Mouse (Mus musculus) layer of hippocampus, postnatal 25 days (tissue): ENCODE measurements around the gene Ppp6r2. TPM values are rescaled to one million over a fixed set of nuclear protein-coding genes. Genes with fewer than 3 reads are reported as not detected.

Experiments used
- microRNA-seq, 2 experiments: library from miRNA; unstranded; fragments of <30 nt; microRNA quantifications; one replicate each; pipeline ENCODE4 v1.2.0; 2021
- total RNA-seq, 2 experiments: library from RNA; stranded (reverse); gene quantifications; 2 replicates each; pipeline ENCODE4 v1.2.3; 2021

Ppp6r2 gene
- total RNA-seq, 2 experiments from 2014 or later: 164 to 166 TPM

Small RNAs within 50 kb of the gene (microRNA-seq; reads per million reads assigned to microRNA genes)
- 4.6 to 5.0 reads per million in 2 experiments for gene Mir6958
- gene Mir6959: 7.0 to 7.2 reads per million in 2 experiments
- 0 to 1.8 reads per million in 2 experiments for gene Mir7118

Other genes with a start within 250 kb of the Ppp6r2 start
- gene Mlc1, start 232.5 kb upstream of the Ppp6r2 start, total RNA-seq: 100 to 1,000 TPM; 115 to 130 TPM
- not detected for gene Mov10l1, start 228.6 kb upstream of the Ppp6r2 start, total RNA-seq
- 100 to 1,000 TPM; 161 to 170 TPM for gene Panx2, start 151.8 kb upstream of the Ppp6r2 start, total RNA-seq
- gene Trabd, start 136.4 kb upstream of the Ppp6r2 start, total RNA-seq: 10 to 100 TPM; 20.5 to 21.2 TPM
- gene Selenoo, start 122.5 kb upstream of the Ppp6r2 start, total RNA-seq: 10 to 100 TPM; 19.7 to 22.5 TPM
- gene Tubgcp6, start 88.4 kb upstream of the Ppp6r2 start, total RNA-seq: 10 to 100 TPM; 29.0 to 29.9 TPM
- 10 to 100 TPM; 12.5 to 16.5 TPM for gene Hdac10, start 82.9 kb upstream of the Ppp6r2 start, total RNA-seq
- 1 to 10 TPM; 2.7 to 5.1 TPM for gene Mapk12, start 70.8 kb upstream of the Ppp6r2 start, total RNA-seq
- 10 to 100 TPM; 20.3 to 24.8 TPM for gene Mapk11, start 61.9 kb upstream of the Ppp6r2 start, total RNA-seq
- gene Plxnb2, start 30.8 kb upstream of the Ppp6r2 start, total RNA-seq: 10 to 100 TPM; 50.0 to 56.5 TPM
- gene Dennd6b, start 15.1 kb upstream of the Ppp6r2 start, total RNA-seq: 10 to 100 TPM; 33.3 to 42.0 TPM
- gene Sbf1, start 103.8 kb downstream of the Ppp6r2 start, total RNA-seq: 100 to 1,000 TPM; 317 to 364 TPM
- gene Adm2, start 111.2 kb downstream of the Ppp6r2 start, total RNA-seq: not detected
- gene Miox, start 122.8 kb downstream of the Ppp6r2 start, total RNA-seq: not detected
- 10 to 100 TPM; 15.2 to 20.8 TPM for gene Lmf2, start 144.1 kb downstream of the Ppp6r2 start, total RNA-seq
- gene Ncaph2, start 144.2 kb downstream of the Ppp6r2 start, total RNA-seq: 10 to 100 TPM; 84.1 to 95.0 TPM
- gene Sco2, start 162.3 kb downstream of the Ppp6r2 start, total RNA-seq: 10 to 100 TPM; 34.1 to 36.7 TPM
- gene Tymp, start 165.5 kb downstream of the Ppp6r2 start, total RNA-seq: 1 to 10 TPM; 1.5 to 1.8 TPM
- gene Odf3b, start 167.7 kb downstream of the Ppp6r2 start, total RNA-seq: 1 to 10 TPM; 1.6 to 3.2 TPM
- gene Klhdc7b, start 173.4 kb downstream of the Ppp6r2 start, total RNA-seq: under 1 TPM; 0.30 to 0.38 TPM
- gene Syce3, start 198.9 kb downstream of the Ppp6r2 start, total RNA-seq: not detected
- gene Cpt1b, start 214.3 kb downstream of the Ppp6r2 start, total RNA-seq: 1 to 10 TPM; 1.4 to 2.3 TPM
- gene C730034F03Rik, start 218.0 kb downstream of the Ppp6r2 start, total RNA-seq: 1 to 10 TPM; 2.1 to 2.4 TPM
- not detected for gene Gm44502, start 218.1 kb downstream of the Ppp6r2 start, total RNA-seq
- 10 to 100 TPM; 34.3 to 43.4 TPM for gene Chkb, start 218.4 kb downstream of the Ppp6r2 start, total RNA-seq
- 100 to 1,000 TPM; 242 to 243 TPM for gene Mapk8ip2, start 242.4 kb downstream of the Ppp6r2 start, total RNA-seq